Mouse (Mus musculus) neural tube, embryonic 14.5 days (tissue): ENCODE results near the gene Bves. TPM values are rescaled to one million over a fixed set of nuclear protein-coding genes. Genes with fewer than 3 reads are reported as not detected.

Experiments used
- ATAC-seq: fragments of 200-750 bp; cut with Nextera tagmentation; 2 replicates; pipeline ENCODE4 v1.8.0; 2017; ENCODE audit warnings: low read depth, mild to moderate bottlenecking, moderate TSS enrichment, moderate library complexity
- H3K27ac ChIP-seq: fragments of 300-500 bp; sonication (generic); 2 replicates; pipeline ENCODE4 v1.5.1; 2014; ENCODE audit warnings: low read depth, mild to moderate bottlenecking, control low read depth, low read length, moderate library complexity, mixed read lengths
- H3K27me3 ChIP-seq: fragments of 300-500 bp; sonication (generic); 2 replicates; pipeline ENCODE4 v1.6.1; 2014; ENCODE audit warnings: low read length; ENCODE audit not compliant: control insufficient read depth, insufficient read depth
- H3K36me3 ChIP-seq: fragments of 300-500 bp; sonication (generic); 2 replicates; pipeline ENCODE4 v1.6.1; 2014; ENCODE audit warnings: low read length, mixed read lengths; ENCODE audit not compliant: control insufficient read depth, insufficient read depth
- H3K4me1 ChIP-seq: fragments of 300-500 bp; sonication (generic); 2 replicates; pipeline ENCODE4 v1.6.1; 2014; ENCODE audit warnings: low read length; ENCODE audit not compliant: control insufficient read depth, insufficient read depth
- H3K4me2 ChIP-seq: fragments of 300-500 bp; sonication (generic); 2 replicates; pipeline ENCODE4 v1.6.1; 2014; ENCODE audit warnings: mild to moderate bottlenecking, low read depth, low read length, control low read depth
- H3K4me3 ChIP-seq: fragments of 300-500 bp; sonication (generic); 2 replicates; pipeline ENCODE4 v1.5.1; 2014; ENCODE audit warnings: low read depth, low read length, control low read depth, mixed read lengths
- H3K9ac ChIP-seq: fragments of 300-500 bp; sonication (generic); replicated peaks from 2 replicates; pipeline ENCODE4 v1.6.1; 2014; ENCODE audit warnings: low read depth, mild to moderate bottlenecking, control low read depth, low read length, mixed read lengths
- H3K9me3 ChIP-seq: fragments of 300-500 bp; sonication (generic); 2 replicates; pipeline ENCODE4 v1.6.1; 2016; ENCODE audit warnings: low read length; ENCODE audit not compliant: control insufficient read depth
- WGBS: fragments of 180-500 bp; shearing (Covaris S2); extraction: QIAGEN DNeasy Blood & Tissue Kit; methylation state at CpG from one replicate; pipeline ENCODE4 v1.1.7; 2014; 5-methylcytosine and 5-hydroxymethylcytosine counted together
- polyA plus RNA-seq: library from polyadenylated mRNA; unstranded; fragments of >200 nt; fragmentation: Nextera tagmentation; extraction: Ambion mirVana; gene quantifications from 2 replicates; pipeline ENCODE4 v1.2.1, GENCODE M21; 2014

Bves gene
- polyA plus RNA-seq, 1 experiment from 2014 or later: 2.4 TPM

DNA sequence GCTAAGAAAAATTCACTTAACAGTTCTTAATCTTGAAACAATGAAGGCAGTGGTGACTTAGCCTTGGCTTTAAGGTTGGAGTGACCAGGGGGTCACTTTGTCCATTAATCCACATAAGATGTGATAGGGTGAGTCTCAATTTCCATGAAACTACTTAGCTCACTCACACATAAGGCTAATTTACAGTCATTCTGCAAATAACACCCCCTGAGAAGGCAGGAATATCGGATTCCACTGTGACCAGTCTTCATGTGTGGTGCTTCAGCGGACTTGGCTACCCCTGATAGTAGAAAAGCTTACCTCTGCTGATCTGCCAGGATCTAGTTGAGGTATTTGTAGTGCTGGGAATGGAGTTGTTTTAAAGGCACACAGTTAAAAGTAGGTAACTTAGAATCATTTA lies 35.0 kb downstream of the Bves start:
- no peak for ATAC-seq
- Histone ChIP-seq H3K36me3 (no peaks in the 10 kb centered on the region), H3K27me3 (no peaks in the 10 kb centered on the region), H3K9me3 (no peaks in the 10 kb centered on the region), H3K4me2 (no peak overlapping the region), H3K27ac (no peak overlapping the region), H3K4me3 (no peak overlapping the region), H3K9ac (no peak overlapping the region), H3K4me1 (no peaks in the 10 kb centered on the region)
- WGBS: 88% methylated on average over 2 of the region's 2 CpGs

DNA sequence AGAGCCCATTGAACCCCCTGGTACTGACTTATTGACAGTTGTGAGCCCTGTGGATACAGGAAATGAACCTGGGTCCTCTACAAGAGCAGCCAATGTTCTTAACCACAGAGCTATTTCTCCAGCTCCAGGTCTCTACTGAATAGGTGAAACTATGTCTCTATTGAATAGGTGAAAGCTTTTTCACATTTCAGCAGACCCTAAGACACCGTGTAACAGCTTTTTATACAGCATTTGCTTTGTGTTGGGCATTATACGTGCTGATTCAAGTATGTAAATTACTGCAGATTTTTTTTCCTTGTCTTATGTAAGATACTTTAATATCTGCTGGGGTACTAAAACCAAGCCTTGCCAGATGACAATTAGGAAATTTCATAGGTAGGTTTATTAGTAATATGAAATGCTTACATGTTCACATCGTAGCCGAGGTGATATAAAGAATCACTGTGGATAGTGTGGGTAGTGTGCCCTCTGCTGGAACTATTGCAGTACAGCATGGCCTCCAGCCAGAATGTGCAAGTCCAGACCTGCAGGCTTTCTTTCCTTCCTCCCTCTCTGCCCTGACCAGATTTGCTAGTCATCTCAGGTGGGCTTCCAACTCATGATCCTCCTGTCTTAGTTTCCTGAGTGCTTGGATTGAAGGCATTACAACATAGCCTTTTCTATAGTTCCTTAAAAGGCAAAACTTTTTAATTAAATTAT lies 37.6 kb downstream of the Bves start:
- ATAC-seq: peak; percentile 79
- no peak overlapping the region for H3K4me3 ChIP-seq
- WGBS: 46% methylated on average over 4 of the region's 4 CpGs
- H3K9me3 ChIP-seq: no peaks in the 10 kb centered on the region
- no peak overlapping the region for H3K27ac ChIP-seq
- no peak overlapping the region for H3K9ac ChIP-seq
- H3K27me3 ChIP-seq: no peaks in the 10 kb centered on the region
- no peaks in the 10 kb centered on the region for H3K4me1 ChIP-seq
- H3K36me3 ChIP-seq: no peaks in the 10 kb centered on the region; the same call in 1 of the 2 replicates
- H3K4me2 ChIP-seq: no peak overlapping the region

DNA sequence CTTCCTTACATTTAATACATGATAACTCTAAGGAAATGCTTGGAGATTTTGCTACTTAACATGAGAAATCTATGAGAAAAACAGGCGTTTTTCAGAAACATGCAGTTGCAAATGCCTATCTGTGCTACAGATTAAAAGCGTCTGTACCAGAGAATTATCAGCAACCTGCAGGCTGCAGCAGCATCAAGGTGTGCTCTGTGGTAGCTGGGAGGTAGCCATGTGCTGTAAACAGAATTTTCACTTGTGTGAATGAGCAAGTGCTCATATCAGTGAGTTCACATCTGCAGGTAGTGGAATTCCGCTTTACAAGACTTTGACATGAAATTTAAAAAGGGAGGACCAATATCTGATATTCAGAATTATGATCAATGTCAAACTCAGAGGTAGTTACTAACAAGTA lies 42.7 kb downstream of the Bves start:
- no peak overlapping the region for H3K9ac ChIP-seq
- H3K36me3 ChIP-seq: no peaks in the 10 kb centered on the region; the same call in 1 of the 2 replicates
- H3K4me2 ChIP-seq: no peak overlapping the region
- H3K9me3 ChIP-seq: no peaks in the 10 kb centered on the region
- ATAC-seq: no peak
- no peak overlapping the region for H3K27ac ChIP-seq
- H3K4me1 ChIP-seq: no peaks in the 10 kb centered on the region
- H3K4me3 ChIP-seq: no peak overlapping the region
- 94% methylated on average over 3 of the region's 3 CpGs for WGBS
- H3K27me3 ChIP-seq: no peaks in the 10 kb centered on the region

DNA sequence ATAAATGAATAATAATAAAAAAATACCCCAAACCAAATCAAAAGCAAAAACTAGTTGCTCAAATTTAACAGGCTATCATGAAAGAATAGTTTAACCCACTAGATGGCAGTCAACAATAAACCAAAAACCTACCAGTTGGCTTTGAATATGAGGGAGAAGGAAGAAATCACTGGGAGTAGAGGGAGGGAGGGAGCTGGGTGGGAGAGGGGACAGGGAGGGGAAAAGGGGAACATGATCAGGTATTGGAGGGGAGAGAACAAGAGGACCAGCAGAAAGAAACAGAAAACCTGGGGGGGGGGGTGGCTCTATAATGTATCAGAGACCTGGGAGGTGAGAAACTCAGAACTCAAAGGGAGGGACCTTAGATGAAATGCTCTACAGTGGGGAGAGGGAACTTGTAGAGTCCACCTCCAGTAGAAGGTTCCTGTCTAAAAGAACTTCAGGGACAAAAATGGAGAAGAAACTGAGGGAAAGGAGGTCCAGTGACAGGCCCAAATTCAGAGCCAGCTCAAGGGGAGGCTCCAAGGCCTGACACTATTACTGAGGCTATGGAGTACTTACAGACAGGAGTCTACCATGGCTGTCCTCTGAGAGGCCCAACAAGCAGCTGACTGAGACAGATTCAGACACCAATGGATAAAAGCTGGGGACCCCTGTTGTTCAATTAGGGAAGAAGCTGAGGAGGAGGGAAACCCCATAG lies 46.5 kb downstream of the Bves start:
- Histone ChIP-seq H3K4me3 (no peak overlapping the region), H3K4me2 (no peak overlapping the region), H3K36me3 (no peaks in the 10 kb centered on the region; the same call in 1 of the 2 replicates), H3K9ac (no peak overlapping the region), H3K27ac (no peak overlapping the region), H3K4me1 (no peaks in the 10 kb centered on the region), H3K27me3 (no peaks in the 10 kb centered on the region), H3K9me3 (no peaks in the 10 kb centered on the region)
- peak; percentile 51; the same call in 1 of the 2 replicates for ATAC-seq

DNA sequence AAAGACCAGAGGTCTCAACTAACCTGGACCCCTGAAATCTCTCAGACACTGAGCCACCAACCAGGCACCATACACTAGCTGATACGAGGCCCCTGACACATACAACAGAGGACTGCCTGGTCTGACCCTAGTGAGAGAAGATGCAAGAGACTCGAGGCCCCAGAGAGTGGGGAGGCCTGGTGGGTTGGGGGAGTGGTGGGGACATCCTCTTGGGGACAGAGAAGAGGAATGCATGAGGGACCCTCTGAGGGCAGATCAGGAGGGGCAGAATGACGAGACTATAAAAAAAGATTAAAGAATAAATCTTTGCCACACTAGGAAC lies 47.0 kb downstream of the Bves start:
- H3K27me3 ChIP-seq: no peaks in the 10 kb centered on the region

DNA sequence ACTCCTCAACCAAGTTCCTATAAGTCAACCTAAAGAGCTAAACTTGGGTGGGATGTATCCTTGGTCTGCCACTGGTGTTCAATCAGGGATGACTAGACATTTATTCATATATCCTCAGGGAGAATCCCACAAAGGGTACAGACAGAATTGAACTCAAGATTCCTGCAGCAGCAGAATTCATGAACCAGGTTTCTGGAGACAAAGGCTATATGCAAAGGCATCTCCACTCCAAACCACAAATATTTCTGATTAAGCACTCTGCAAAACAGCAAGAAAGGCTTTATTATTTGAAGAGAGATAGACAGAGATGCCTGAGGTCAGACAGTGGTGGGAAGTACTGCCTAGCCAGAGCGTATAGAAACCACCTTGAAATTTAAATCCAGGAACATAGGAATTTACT lies 62.6 kb downstream of the Bves start:
- H3K9ac ChIP-seq: no peak overlapping the region
- no peak overlapping the region for H3K4me3 ChIP-seq
- no peak overlapping the region for H3K27ac ChIP-seq
- H3K27me3 ChIP-seq: no peaks in the 10 kb centered on the region
- H3K9me3 ChIP-seq: no peaks in the 10 kb centered on the region
- WGBS: 93% methylated on average over 1 of the region's 1 CpGs
- no peaks in the 10 kb centered on the region for H3K36me3 ChIP-seq
- no peak overlapping the region for H3K4me2 ChIP-seq
- H3K4me1 ChIP-seq: no peaks in the 10 kb centered on the region
- ATAC-seq: no peak

More for the DNA sequence above, 47.0 kb downstream of the Bves start:
- Histone ChIP-seq H3K4me3 (no peak overlapping the region), H3K9me3 (no peaks in the 10 kb centered on the region), H3K9ac (no peak overlapping the region), H3K36me3 (no peaks in the 10 kb centered on the region), H3K27ac (no peak overlapping the region), H3K4me2 (no peak overlapping the region), H3K4me1 (no peaks in the 10 kb centered on the region)
- 0 out of 2 replicates have a peak, but pooled peaks have one; percentile 14 for ATAC-seq
- 68% methylated on average over 3 of the region's 3 CpGs for WGBS

DNA sequence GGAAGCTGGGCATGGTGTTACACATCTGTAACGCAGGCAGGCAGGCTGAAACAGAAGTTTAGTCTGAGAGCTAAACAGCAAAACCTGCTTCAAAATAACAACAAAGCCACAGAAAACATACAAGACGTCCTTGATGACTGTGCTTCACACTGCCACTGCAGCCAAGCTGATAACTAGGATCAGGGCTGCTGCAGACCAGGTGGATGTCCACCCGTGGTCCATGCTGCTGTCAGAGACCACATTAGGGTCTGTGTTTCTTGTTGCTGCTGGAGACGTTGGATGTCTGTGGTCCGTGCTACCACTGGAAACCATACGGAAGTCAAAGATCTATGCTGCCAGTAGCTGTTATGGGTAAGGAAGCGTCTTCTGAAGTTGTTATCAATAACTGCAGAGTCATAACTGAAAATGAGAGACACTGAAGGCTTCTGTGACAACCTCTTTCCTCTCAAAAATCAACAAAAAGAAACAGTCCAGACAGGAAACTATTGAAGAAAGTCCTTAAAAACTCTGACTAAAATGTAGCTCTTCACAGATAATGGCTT lies 64.2 kb downstream of the Bves start:
- Histone ChIP-seq H3K27ac (no peak overlapping the region), H3K27me3 (no peaks in the 10 kb centered on the region), H3K4me1 (no peaks in the 10 kb centered on the region), H3K9ac (no peak overlapping the region), H3K9me3 (no peaks in the 10 kb centered on the region), H3K4me3 (no peak overlapping the region), H3K4me2 (no peak overlapping the region), H3K36me3 (no peaks in the 10 kb centered on the region)
- ATAC-seq: no peak
- 79% methylated on average over 7 of the region's 7 CpGs for WGBS

DNA sequence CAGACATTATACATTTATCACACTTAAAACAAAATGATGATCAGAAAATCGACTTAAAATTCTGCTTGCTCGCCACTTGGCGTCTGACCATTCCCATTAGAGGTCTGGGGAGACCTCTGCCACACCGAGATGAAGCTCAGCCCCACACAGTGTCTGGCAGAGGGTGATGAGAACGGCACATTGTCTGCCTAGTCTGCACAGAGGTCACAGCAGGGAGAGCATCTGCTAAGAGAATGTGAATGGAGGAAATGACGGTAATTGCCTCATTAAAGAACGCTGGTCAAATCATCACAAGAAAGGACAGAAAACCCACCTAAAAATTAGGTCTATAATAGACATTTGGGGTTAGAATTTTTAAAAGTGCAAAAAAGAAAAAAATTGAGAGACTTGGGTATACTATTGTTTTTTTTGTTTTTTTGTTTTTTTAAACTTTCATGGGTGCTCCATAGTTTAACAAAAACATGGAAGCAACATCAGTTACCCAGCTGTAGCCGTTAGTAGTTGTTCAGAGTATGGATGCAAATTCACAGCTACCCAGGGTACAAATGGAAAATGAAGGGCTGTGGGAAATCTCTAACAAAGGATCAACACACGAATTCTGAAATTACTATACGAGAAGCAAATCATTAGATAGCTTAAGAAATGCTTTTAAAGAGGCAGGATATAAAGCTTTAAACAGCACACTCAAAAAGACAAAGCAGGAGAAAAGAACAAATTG lies 75.2 kb downstream of the Bves start:
- Histone ChIP-seq H3K4me2 (no peak overlapping the region), H3K4me3 (no peak overlapping the region), H3K4me1 (no peaks in the 10 kb centered on the region), H3K27ac (no peak overlapping the region), H3K27me3 (no peaks in the 10 kb centered on the region), H3K9me3 (no peaks in the 10 kb centered on the region), H3K36me3 (no peaks in the 10 kb centered on the region), H3K9ac (no peak overlapping the region)
- peak; percentile 90 for ATAC-seq
- 6% methylated on average over 10 of the region's 10 CpGs for WGBS

DNA sequence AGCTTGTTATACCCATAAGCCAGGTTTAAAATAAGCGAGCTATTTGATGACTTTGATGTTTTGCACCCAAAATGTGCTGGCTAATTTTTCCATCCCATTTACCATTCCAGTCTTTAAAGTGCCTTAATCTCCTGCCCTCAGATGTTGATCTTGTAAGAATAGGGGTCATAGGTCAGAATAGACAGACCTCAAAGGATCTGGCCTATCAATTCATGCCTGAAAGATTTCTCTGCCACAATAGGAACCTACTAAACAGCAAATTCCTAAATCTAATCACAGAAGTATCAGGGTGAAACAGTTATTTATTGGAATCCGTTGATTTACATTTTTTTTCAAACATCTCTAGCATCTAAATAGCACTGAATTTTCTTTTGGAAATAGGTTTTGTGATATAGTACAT lies 76.2 kb downstream of the Bves start:
- no peak overlapping the region for H3K27ac ChIP-seq
- H3K36me3 ChIP-seq: no peaks in the 10 kb centered on the region
- no peak overlapping the region for H3K4me2 ChIP-seq
- H3K27me3 ChIP-seq: no peaks in the 10 kb centered on the region
- H3K9ac ChIP-seq: no peak overlapping the region
- ATAC-seq: no peak
- H3K9me3 ChIP-seq: no peaks in the 10 kb centered on the region
- 13% methylated on average over 2 of the region's 2 CpGs for WGBS
- no peak overlapping the region for H3K4me3 ChIP-seq
- H3K4me1 ChIP-seq: no peaks in the 10 kb centered on the region
